Mouse (Mus musculus) adrenal gland, postnatal 14 days (tissue): ENCODE measurements around the gene Olfr589. TPM values are rescaled to one million over a fixed set of nuclear protein-coding genes. Genes with fewer than 3 reads are reported as not detected.
"Not testable (repeated sequence)": the region's sequence is repeated elsewhere in the genome, so short reads cannot be mapped to it uniquely, and the experiment has no call there.

ENCODE experiments used
- DNase-seq: peaks from one replicate; pipeline ENCODE4 v3.0.0; 2021; ENCODE audit warnings: mixed read lengths
- long read RNA-seq, 2 experiments: library from polyadenylated mRNA; stranded (forward); transcript quantifications; one replicate each; pipeline ENCODE4 v2.0.0; 2021
- total RNA-seq: library from RNA; stranded (reverse); gene quantifications from 2 replicates; pipeline ENCODE4 v1.2.3, GENCODE M21; 2021

Gene Olfr589
- not detected in 2 replicates for total RNA-seq
- long read RNA-seq, experiment 1: 0 reads
- long read RNA-seq, experiment 2: 0 reads

GRCm38 (mm10) chr7:103156256-103156655, at the start of gene Olfr589:
TSS of gene Olfr589 (minus strand) at chr7:103156356.
- DNase-seq: no peak

GRCm38 (mm10) chr7:103184503-103184902, 28.3 kb upstream of the Olfr589 start, which contains the start of gene Olfr592:
TSS of gene Olfr592 (plus strand) at chr7:103184803.
- DNase-seq: not testable (repeated sequence)

- no peak for DNase-seq
These were observed 22.1 kb upstream of the Olfr589 start, which contains the start of gene Olfr591 for GRCm38 (mm10) chr7:103178240-103178639. TSS of gene Olfr591 (minus strand) at chr7:103178340.

DNA sequence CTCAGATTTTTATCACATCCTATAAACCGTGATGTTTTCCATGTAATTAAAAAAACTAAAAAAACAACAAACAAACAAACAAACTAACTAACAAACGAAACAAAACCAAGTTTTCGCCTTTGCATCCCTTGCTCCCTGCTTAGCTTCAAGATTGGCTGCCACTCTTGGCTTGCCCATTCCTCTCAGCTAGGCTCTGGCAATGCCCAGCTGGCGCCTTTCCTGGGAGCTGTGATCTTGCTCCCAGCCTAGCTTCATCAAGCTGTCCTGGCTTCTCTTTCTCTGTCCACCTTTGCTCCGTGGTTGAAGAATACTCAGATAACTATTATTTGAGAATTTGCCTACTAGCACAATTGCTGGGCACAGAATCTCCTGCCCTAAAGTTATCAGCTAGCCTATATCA, 13.5 kb upstream of the Olfr589 start:
- DNase-seq: no peak

DNA sequence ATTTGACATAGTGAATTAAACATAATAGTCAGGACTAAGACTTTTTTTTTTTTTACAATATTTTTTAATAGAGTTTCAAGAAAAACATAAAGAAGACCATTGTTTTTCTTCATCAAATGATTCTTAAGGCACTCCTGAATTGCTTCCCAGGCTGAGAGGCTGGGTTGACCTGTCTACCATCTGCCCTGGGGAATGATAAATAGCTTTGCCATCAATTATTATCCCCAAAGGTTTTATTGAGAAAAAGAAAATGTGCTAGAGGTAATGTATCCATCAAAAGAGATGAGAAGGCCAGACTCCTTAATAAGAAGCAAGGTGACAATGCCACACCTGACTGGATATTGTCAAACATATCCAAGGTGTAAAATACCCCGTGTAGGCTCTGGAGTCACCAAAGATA, 15.6 kb downstream of the Olfr589 start, which contains the start of gene Olfr588-ps1:
Olfr588-ps1 (plus strand) TSS at position 301 of the 400 bp plus-strand sequence.
- no peak for DNase-seq

- DNase-seq: no peak
These were observed 30.6 kb downstream of the Olfr589 start, which contains the start of gene Olfr586 for GRCm38 (mm10) chr7:103125538-103125937. TSS of gene Olfr586 (minus strand) at chr7:103125638.

DNA sequence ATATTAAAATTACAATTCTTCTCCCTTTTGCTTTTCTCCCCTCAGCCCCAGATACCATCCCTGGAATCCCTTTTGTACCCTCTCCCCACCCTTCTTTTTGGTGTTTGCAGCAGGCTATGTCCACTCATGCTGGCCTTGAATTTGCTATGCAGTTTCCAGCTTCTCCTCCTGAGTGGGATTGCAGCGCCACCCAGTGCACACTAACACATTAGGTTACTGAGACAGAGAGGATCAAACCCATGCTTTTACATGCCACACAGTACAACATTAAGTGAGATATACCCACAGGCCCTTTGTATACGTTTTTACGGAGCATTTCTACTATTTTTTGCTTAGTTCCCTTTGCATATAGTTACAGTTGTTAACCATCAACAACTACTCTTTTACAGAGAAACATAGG, 36.8 kb downstream of the Olfr589 start:
- no peak for DNase-seq

Other genes with a start within 250 kb of the Olfr589 start
- gene Olfr571, start 238.8 kb downstream of the Olfr589 start, total RNA-seq: not detected in 2 replicates
- gene Olfr572, start 231.9 kb downstream of the Olfr589 start, total RNA-seq: not detected in 2 replicates
- gene Olfr573-ps1, start 213.8 kb downstream of the Olfr589 start, total RNA-seq: not detected in 2 replicates
- not detected in 2 replicates for gene Olfr574, start 207.9 kb downstream of the Olfr589 start, total RNA-seq
- gene Olfr575, start 197.6 kb downstream of the Olfr589 start, total RNA-seq: not detected in 2 replicates
- gene Olfr576, start 193.7 kb downstream of the Olfr589 start, total RNA-seq: not detected in 2 replicates
- not detected in 2 replicates for gene Olfr577, start 180.4 kb downstream of the Olfr589 start, total RNA-seq
- not detected in 2 replicates for gene Olfr578, start 167.0 kb downstream of the Olfr589 start, total RNA-seq
- not detected in 2 replicates for gene Olfr582, start 118.3 kb downstream of the Olfr589 start, total RNA-seq
- not detected in 2 replicates for gene Olfr583, start 105.1 kb downstream of the Olfr589 start, total RNA-seq
- gene Olfr584, start 74.5 kb downstream of the Olfr589 start, total RNA-seq: not detected in 2 replicates
- not detected in 2 replicates for gene Olfr585, start 58.6 kb downstream of the Olfr589 start, total RNA-seq
- gene Olfr586, start 30.7 kb downstream of the Olfr589 start, total RNA-seq: not detected in 2 replicates
- gene Olfr588-ps1, start 15.5 kb downstream of the Olfr589 start, total RNA-seq: not detected in 2 replicates
- gene Olfr591, start 22.0 kb upstream of the Olfr589 start, total RNA-seq: not detected in 2 replicates
- not detected in 2 replicates for gene Olfr592, start 28.4 kb upstream of the Olfr589 start, total RNA-seq
- not detected in 2 replicates for gene Olfr593, start 55.5 kb upstream of the Olfr589 start, total RNA-seq
- gene Olfr594, start 60.6 kb upstream of the Olfr589 start, total RNA-seq: not detected in 2 replicates
- not detected in 2 replicates for gene Usp17ld, start 96.1 kb upstream of the Olfr589 start, total RNA-seq
- gene Olfr596, start 149.3 kb upstream of the Olfr589 start, total RNA-seq: not detected in 2 replicates
- gene Olfr597, start 160.0 kb upstream of the Olfr589 start, total RNA-seq: not detected in 2 replicates
- gene Olfr598, start 167.2 kb upstream of the Olfr589 start, total RNA-seq: not detected in 2 replicates
- gene Olfr599, start 179.6 kb upstream of the Olfr589 start, total RNA-seq: not detected in 2 replicates
- gene Olfr600, start 193.3 kb upstream of the Olfr589 start, total RNA-seq: not detected in 2 replicates
- gene Olfr601, start 206.3 kb upstream of the Olfr589 start, total RNA-seq: not detected in 2 replicates
- not detected in 2 replicates for gene Olfr603, start 229.8 kb upstream of the Olfr589 start, total RNA-seq